Mouse (Mus musculus) lung, postnatal 0 days (tissue): ENCODE results near the gene Rabgef1.

ENCODE experiments used
- CTCF ChIP-seq: IDR thresholded peaks from 2 replicates; pipeline ENCODE4 v1.5.1; 2016; ENCODE audit warnings: antibody characterized with exemption, mild to moderate bottlenecking
- EP300 ChIP-seq: IDR thresholded peaks from 2 replicates; pipeline ENCODE4 v1.6.1; 2016; ENCODE audit warnings: antibody characterized with exemption, mild to moderate bottlenecking, control low read depth

GRCm38 (mm10) chr5:130228120-130228519 is 56.5 kb downstream of the Rabgef1 start:
- TF ChIP-seq CTCF (no peak), EP300 (peak; percentile 72)
